Mouse (Mus musculus): ENCODE results near the gene Lrrc3.
"Not testable (repeated sequence)": the region's sequence is repeated elsewhere in the genome, so short reads cannot be mapped to it uniquely, and the experiment has no call there.

Gene Lrrc3

GRCm38 (mm10) chr10:77902211-77902893, at the start of gene Lrrc3:
Lrrc3 (minus strand) TSS chr10:77902536.
- peak; percentile 31 for DNase-seq

- DNase-seq: not testable (repeated sequence)
These were observed 48.1 kb upstream of the Lrrc3 start for GRCm38 (mm10) chr10:77950468-77950867.

- no peak for DNase-seq
These were observed 37.3 kb upstream of the Lrrc3 start for GRCm38 (mm10) chr10:77939685-77940084.

- DNase-seq: no peak
These were observed 25.0 kb upstream of the Lrrc3 start for GRCm38 (mm10) chr10:77927375-77927774.

- peak; percentile 39 for DNase-seq
These were observed 23.8 kb upstream of the Lrrc3 start for GRCm38 (mm10) chr10:77926140-77926539.

- no peak for DNase-seq
These were observed 20.3 kb upstream of the Lrrc3 start for GRCm38 (mm10) chr10:77922681-77923080.

- peak; percentile 41 for DNase-seq
These were observed 18.7 kb upstream of the Lrrc3 start for GRCm38 (mm10) chr10:77921009-77921408.

GRCm38 (mm10) chr10:77916636-77917335, 14.4 kb upstream of the Lrrc3 start:
- no peak for DNase-seq

GRCm38 (mm10) chr10:77913292-77913691, 11.0 kb upstream of the Lrrc3 start:
- no peak for DNase-seq

- DNase-seq: no peak
These were observed 10.3 kb upstream of the Lrrc3 start for GRCm38 (mm10) chr10:77912605-77913004.

- DNase-seq: peak; percentile 69
These were observed 769 bp upstream of the Lrrc3 start for GRCm38 (mm10) chr10:77902894-77903715.

GRCm38 (mm10) chr10:77901871-77902210, 495 bp downstream of the Lrrc3 start:
- DNase-seq: no peak

GRCm38 (mm10) chr10:77900903-77901818, 1.2 kb downstream of the Lrrc3 start:
- DNase-seq: no peak

GRCm38 (mm10) chr10:77900126-77900525, 2.2 kb downstream of the Lrrc3 start:
- no peak for DNase-seq

- DNase-seq: no peak
These were observed 6.8 kb downstream of the Lrrc3 start for GRCm38 (mm10) chr10:77895562-77895961.

- DNase-seq: peak; percentile 56
These were observed 11.3 kb downstream of the Lrrc3 start for GRCm38 (mm10) chr10:77890987-77891565.

GRCm38 (mm10) chr10:77886007-77886747, 16.2 kb downstream of the Lrrc3 start:
- DNase-seq: no peak

- DNase-seq: no peak
These were observed 19.8 kb downstream of the Lrrc3 start for GRCm38 (mm10) chr10:77882553-77882952.

- peak; percentile 49 for DNase-seq
These were observed 22.0 kb downstream of the Lrrc3 start for GRCm38 (mm10) chr10:77880305-77880704.

GRCm38 (mm10) chr10:77878985-77879384, 23.4 kb downstream of the Lrrc3 start:
- no peak for DNase-seq

- DNase-seq: no peak
These were observed 32.7 kb downstream of the Lrrc3 start for GRCm38 (mm10) chr10:77869651-77870050.
